Mouse (Mus musculus) gonadal fat pad, adult 2 months (tissue): ENCODE results near the gene H2-Q2. TPM values are rescaled to one million over a fixed set of nuclear protein-coding genes. Genes with fewer than 3 reads are reported as not detected.
"Not testable (repeated sequence)": the region's sequence is repeated elsewhere in the genome, so short reads cannot be mapped to it uniquely, and the experiment has no call there.

ENCODE experiments used
- DNase-seq: peaks from one replicate; pipeline ENCODE4 v3.0.0-alpha.2; 2012; ENCODE audit warnings: low read depth
- polyA plus RNA-seq: library from polyadenylated mRNA; depleted of rRNA; stranded (reverse); fragments of >200 nt; gene quantifications from 2 replicates; pipeline ENCODE4 v1.2.3, GENCODE M21; 2012; rRNA removed

H2-Q2 gene
- polyA plus RNA-seq = 2.1 and 2.3 TPM in 2 replicates

- no peak for DNase-seq
Observed at GRCm38 (mm10) chr17:35342071-35342671, at the start of gene H2-Q2. H2-Q2 (plus strand) TSS chr17:35342242.

- DNase-seq = not testable (repeated sequence)
Observed at GRCm38 (mm10) chr17:35295796-35296195, 46.2 kb upstream of the H2-Q2 start.

GRCm38 (mm10) chr17:35300261-35300945 is 41.6 kb upstream of the H2-Q2 start:
- not testable (repeated sequence) for DNase-seq

GRCm38 (mm10) chr17:35301645-35302258 is 40.3 kb upstream of the H2-Q2 start:
- DNase-seq = peak; percentile 22

GRCm38 (mm10) chr17:35303271-35303670 is 38.8 kb upstream of the H2-Q2 start:
- DNase-seq = no peak

- no peak for DNase-seq
Observed at GRCm38 (mm10) chr17:35303756-35304350, 38.2 kb upstream of the H2-Q2 start.

GRCm38 (mm10) chr17:35304478-35304877 is 37.6 kb upstream of the H2-Q2 start:
- DNase-seq = no peak

- DNase-seq = not testable (repeated sequence)
Observed at GRCm38 (mm10) chr17:35304921-35305320, 37.1 kb upstream of the H2-Q2 start.

GRCm38 (mm10) chr17:35318671-35319070 is 23.4 kb upstream of the H2-Q2 start:
- DNase-seq = no peak

- DNase-seq = no peak
Observed at GRCm38 (mm10) chr17:35320327-35321081, 21.5 kb upstream of the H2-Q2 start, which contains the start of gene H2-Q1. H2-Q1 (plus strand) TSS chr17:35320405.

- not testable (repeated sequence) for DNase-seq
Observed at GRCm38 (mm10) chr17:35325124-35325523, 16.9 kb upstream of the H2-Q2 start.

GRCm38 (mm10) chr17:35326000-35326399 is 16.0 kb upstream of the H2-Q2 start:
- not testable (repeated sequence) for DNase-seq

- DNase-seq = not testable (repeated sequence)
Observed at GRCm38 (mm10) chr17:35329714-35330113, 12.3 kb upstream of the H2-Q2 start.

GRCm38 (mm10) chr17:35331546-35331945 is 10.5 kb upstream of the H2-Q2 start:
- not testable (repeated sequence) for DNase-seq

GRCm38 (mm10) chr17:35342711-35343476 is 852 bp downstream of the H2-Q2 start:
- no peak for DNase-seq

- DNase-seq = not testable (repeated sequence)
Observed at GRCm38 (mm10) chr17:35347659-35348058, 5.6 kb downstream of the H2-Q2 start.

- DNase-seq = not testable (repeated sequence)
Observed at GRCm38 (mm10) chr17:35353275-35353674, 11.2 kb downstream of the H2-Q2 start.

GRCm38 (mm10) chr17:35354071-35354470 is 12.0 kb downstream of the H2-Q2 start:
- DNase-seq = no peak

GRCm38 (mm10) chr17:35357086-35357485 is 15.0 kb downstream of the H2-Q2 start:
- no peak for DNase-seq

GRCm38 (mm10) chr17:35358763-35359469 is 16.9 kb downstream of the H2-Q2 start:
- DNase-seq = no peak
